Mouse (Mus musculus): Measurements from ENCODE around the gene Dusp27. TPM values are rescaled to one million over a fixed set of nuclear protein-coding genes. Genes with fewer than 3 reads are reported as not detected.

Dusp27 gene
- polyA plus RNA-seq, 1 experiment from 2014 or later = 1.9 TPM

GRCm38 (mm10) chr1:166048230-166048911, 79.4 kb downstream of the Dusp27 start:
- H3K4me3 ChIP-seq (ENCODE audit: low read depth, low read length) = peak overlapping the region; percentile 35
- peak overlapping the region; percentile 63 for H3K27ac ChIP-seq (replicated peaks; ENCODE audit: low read depth, low read length)
- under 1% methylated on average over 23 of the region's 23 CpGs for WGBS
- H3K9ac ChIP-seq (ENCODE audit: low read length) = peak overlapping the region; percentile 50
- H3K4me1 ChIP-seq (ENCODE audit: control insufficient read depth, insufficient read depth, low read length) = peaks cover 34% of the 10 kb centered on the region
- DNase-seq (ENCODE audit: low spot score) (peak; percentile 56), ATAC-seq (ENCODE audit: insufficient number of reproducible peaks, low FRiP score, low TSS enrichment, low read depth) (no peak)
- H3K9me3 ChIP-seq (ENCODE audit: control insufficient read depth, low read length) = no peaks in the 10 kb centered on the region
- no peaks in the 10 kb centered on the region for H3K27me3 ChIP-seq (ENCODE audit: control insufficient read depth, insufficient read depth, low read length)
- H3K4me2 ChIP-seq (ENCODE audit: low read depth, severe bottlenecking) = peak overlapping the region; percentile 90
- no peaks in the 10 kb centered on the region for H3K36me3 ChIP-seq (ENCODE audit: control insufficient read depth, insufficient read depth, low read length)

Other genes with a start within 250 kb of the Dusp27 start
- 33.7 and 34.2 TPM in 2 replicates for gene Pou2f1, start 125.2 kb downstream of the Dusp27 start, polyA plus RNA-seq (2014; fragmentation: Nextera tagmentation; extraction: Ambion mirVana)
- 0.08 and 0.16 TPM in 2 replicates for gene Gpa33, start 2.3 kb upstream of the Dusp27 start, polyA plus RNA-seq (2014; fragmentation: Nextera tagmentation; extraction: Ambion mirVana)
- not detected in 2 replicates for gene Mael, start 110.8 kb upstream of the Dusp27 start, polyA plus RNA-seq (2014; fragmentation: Nextera tagmentation; extraction: Ambion mirVana)
- 0.64 and 0.77 TPM in 2 replicates for gene Ildr2, start 126.2 kb upstream of the Dusp27 start, polyA plus RNA-seq (2014; fragmentation: Nextera tagmentation; extraction: Ambion mirVana)

Measured in limb, embryonic 11.5 days (tissue).